Mouse (Mus musculus) lung, adult 18-20 months (tissue): ENCODE results near the gene Ppm1h.

ENCODE experiments used
- DNase-seq, 2 experiments: peaks; one replicate each; pipeline ENCODE4 v3.0.0; 2022; ENCODE audit warnings: mixed read lengths in 2 of 2

Ppm1h gene

GRCm38 (mm10) chr10:122819808-122820207, 141.2 kb downstream of the Ppm1h start:
- no peak for DNase-seq

GRCm38 (mm10) chr10:122821549-122821948, 143.0 kb downstream of the Ppm1h start:
- DNase-seq = no peak

- DNase-seq = no peak
Observed at GRCm38 (mm10) chr10:122823642-122824041, 145.1 kb downstream of the Ppm1h start.

- no peak for DNase-seq
Observed at GRCm38 (mm10) chr10:122826696-122827331, 148.3 kb downstream of the Ppm1h start.

GRCm38 (mm10) chr10:122827719-122828414, 149.3 kb downstream of the Ppm1h start:
- no peak for DNase-seq

GRCm38 (mm10) chr10:122829801-122830217, 151.2 kb downstream of the Ppm1h start:
- no peak for DNase-seq

- no peak for DNase-seq
Observed at GRCm38 (mm10) chr10:122830638-122831037, 152.1 kb downstream of the Ppm1h start.

- DNase-seq = no peak
Observed at GRCm38 (mm10) chr10:122842014-122842413, 163.5 kb downstream of the Ppm1h start.

- DNase-seq = no peak
Observed at GRCm38 (mm10) chr10:122842961-122843360, 164.4 kb downstream of the Ppm1h start.

GRCm38 (mm10) chr10:122845471-122845870, 166.9 kb downstream of the Ppm1h start:
- no peak for DNase-seq

GRCm38 (mm10) chr10:122846476-122846875, 167.9 kb downstream of the Ppm1h start:
- no peak for DNase-seq

- DNase-seq = no peak
Observed at GRCm38 (mm10) chr10:122848020-122848457, 169.5 kb downstream of the Ppm1h start.

GRCm38 (mm10) chr10:122851267-122852160, 173.0 kb downstream of the Ppm1h start:
- no peak for DNase-seq

GRCm38 (mm10) chr10:122854571-122854970, 176.0 kb downstream of the Ppm1h start:
- DNase-seq = no peak

GRCm38 (mm10) chr10:122855149-122855548, 176.6 kb downstream of the Ppm1h start:
- no peak for DNase-seq

- DNase-seq = no peak
Observed at GRCm38 (mm10) chr10:122856040-122856764, 177.6 kb downstream of the Ppm1h start.

GRCm38 (mm10) chr10:122857155-122857554, 178.6 kb downstream of the Ppm1h start:
- DNase-seq = no peak

- DNase-seq = no peak
Observed at GRCm38 (mm10) chr10:122858904-122859641, 180.5 kb downstream of the Ppm1h start.

GRCm38 (mm10) chr10:122859642-122859997, 181.1 kb downstream of the Ppm1h start:
- no peak for DNase-seq

GRCm38 (mm10) chr10:122860076-122860475, 181.5 kb downstream of the Ppm1h start:
- DNase-seq = no peak

GRCm38 (mm10) chr10:122861696-122862385, 183.3 kb downstream of the Ppm1h start:
- DNase-seq = no peak
